Mouse (Mus musculus) testis, postnatal 10 days (tissue): Measurements from ENCODE around the gene Tnfrsf18.

ENCODE experiments used
- DNase-seq: peaks from one replicate; pipeline ENCODE4 v3.0.0; 2021; ENCODE audit warnings: low spot score

Tnfrsf18 gene

DNA sequence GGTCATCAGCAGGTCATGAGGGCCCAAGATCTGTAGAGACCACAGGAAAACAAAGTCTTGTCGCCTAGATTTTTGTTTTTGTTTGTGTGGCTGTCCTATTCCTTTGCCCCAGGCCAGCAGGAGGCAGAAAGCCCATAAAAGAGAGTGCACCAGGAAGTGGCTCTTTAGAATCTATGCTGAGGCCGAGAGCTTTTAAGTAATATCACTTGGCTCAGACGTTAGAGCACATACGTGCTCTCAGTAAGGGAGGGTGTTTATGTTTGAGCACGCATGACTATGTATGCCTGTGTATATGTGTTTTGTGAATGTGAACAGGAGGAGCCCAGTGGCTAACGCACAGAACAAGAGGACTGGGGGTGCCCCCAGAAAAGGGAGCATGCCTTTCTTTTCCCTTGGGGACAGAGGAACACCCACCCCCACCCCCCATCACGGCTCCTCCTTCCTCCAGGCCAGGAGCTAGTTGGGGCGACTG is 51.0 kb downstream of the Tnfrsf18 start:
- no peak for DNase-seq

DNA sequence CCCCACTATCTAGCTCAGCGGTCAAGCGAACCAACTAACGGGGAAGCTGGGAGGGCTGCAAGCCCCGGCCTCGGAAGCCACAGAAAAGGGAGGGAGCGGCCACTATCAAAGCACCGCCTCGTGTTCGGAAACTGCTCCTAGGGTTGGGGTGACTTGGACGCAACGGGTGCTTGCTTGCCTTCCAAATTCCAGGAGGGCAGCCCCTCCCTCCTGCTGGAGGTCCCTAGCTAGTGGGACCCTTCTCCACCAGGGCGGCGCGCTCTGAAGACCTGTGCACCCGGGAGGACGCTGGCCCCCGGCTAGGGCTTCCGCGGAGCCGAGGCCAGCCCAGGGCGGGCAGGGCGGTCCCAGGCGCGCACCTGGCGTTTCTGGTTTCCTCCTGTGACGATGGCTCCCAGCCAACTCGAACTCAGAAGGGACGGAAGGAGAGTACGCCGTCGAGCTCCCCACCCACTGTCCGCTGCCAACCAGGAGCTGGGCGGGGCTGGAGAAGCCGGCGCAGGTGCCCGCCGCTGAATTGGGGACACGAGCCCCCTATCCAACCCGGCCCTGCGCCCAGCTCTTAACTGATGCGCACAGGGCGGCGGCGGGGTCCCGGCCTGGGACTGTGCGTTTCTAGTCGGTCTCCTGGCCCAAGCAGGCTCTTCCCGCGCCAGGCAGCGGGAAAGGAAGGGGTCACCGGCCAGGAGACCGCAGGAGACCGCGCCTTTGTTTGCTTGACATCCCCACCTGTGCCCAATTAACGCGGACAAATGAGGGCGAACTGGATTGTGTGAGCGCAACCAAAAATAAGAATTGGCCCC is 51.7 kb downstream of the Tnfrsf18 start:
- peak; percentile 74 for DNase-seq
